Mouse (Mus musculus): ENCODE data around the gene Calcb.

Calcb gene

GRCm38 (mm10) chr7:114753471-114753870, 35.0 kb downstream of the Calcb start:
- CTCF ChIA-PET = no interaction called here

DNA sequence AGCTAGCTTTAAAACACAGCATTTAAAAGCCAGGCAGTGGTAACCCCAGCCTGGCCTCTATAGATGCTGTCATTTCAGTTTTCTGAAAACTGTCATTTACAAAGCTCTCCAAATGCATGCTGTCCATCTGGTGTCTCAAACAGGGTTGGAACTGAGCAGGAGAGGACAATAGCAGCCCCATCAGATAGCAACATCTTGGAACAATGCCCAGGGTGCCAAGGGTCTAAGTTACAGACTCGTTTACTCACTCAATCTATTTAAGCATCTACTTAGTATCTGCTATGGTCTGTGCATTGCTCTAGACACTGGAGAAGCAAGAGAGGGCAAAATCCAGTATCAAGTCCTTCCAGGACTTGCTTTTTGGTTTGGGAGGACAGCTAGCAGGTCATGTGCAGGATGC, 35.8 kb downstream of the Calcb start:
- CTCF ChIA-PET = no interaction called here

DNA sequence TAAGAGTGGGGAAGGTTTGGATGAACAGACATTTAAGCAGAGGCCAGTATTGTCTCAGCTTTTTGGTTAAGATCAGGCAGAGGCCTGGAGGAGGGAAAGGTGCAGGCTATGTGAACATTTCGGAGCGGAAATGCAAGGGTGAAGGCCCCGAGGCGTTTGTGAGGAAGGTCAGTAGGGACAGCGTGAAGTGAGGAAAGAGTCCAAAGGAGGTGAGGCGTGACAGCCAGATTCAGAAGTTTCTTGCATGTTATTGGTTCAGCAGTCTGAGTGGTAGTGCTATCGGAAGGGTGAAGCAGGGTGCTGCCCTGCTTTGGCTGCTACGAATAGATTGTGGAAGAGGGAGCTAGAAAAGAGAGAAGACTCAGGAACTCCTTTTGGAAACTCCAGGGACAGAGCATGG, 36.2 kb downstream of the Calcb start:
- CTCF ChIA-PET = no interaction called here

GRCm38 (mm10) chr7:114762660-114763059, 44.2 kb downstream of the Calcb start:
- CTCF ChIA-PET = no interaction called here

- CTCF ChIA-PET = no interaction called here
Measured at GRCm38 (mm10) chr7:114765273-114765672, 46.8 kb downstream of the Calcb start.

DNA sequence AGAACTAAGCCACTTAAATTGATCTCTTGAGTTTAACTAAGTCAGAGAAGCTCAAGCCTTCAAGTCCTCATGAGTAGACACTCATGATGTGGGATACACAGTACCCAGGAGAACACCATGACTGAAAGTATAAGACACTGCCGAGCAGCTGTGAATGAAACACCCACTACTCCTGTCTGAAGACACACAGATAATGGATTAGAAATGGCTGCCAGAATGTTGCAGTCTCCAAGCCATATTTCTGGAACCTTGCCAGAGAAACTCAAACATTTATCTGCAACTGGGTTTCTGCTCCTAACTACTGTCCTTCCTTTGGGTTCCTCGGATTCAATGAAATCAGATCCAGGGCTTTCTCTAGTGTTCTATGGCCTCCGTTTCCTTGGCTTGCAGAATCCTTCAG, 48.1 kb downstream of the Calcb start:
- CTCF ChIA-PET = no interaction called here

DNA sequence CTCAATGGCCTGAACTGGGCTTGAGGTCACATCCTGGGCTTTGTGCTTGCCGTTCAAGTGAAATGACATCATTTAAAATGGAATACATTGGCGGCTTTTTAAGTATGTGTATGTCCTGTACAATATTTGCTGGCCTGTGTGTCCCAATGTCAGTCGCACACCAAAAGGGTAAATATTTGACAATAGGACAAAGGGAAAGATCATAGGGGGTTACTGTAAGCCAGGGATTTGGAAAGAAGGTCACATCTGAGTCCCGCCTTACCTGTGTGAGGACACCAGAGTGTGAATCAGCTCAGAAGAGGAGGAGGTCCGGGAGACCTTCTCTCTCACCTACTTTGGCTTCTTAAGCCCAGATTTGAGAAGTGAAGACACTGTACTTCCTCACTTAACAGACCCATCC, 50.1 kb downstream of the Calcb start:
- CTCF ChIA-PET = no interaction called here

GRCm38 (mm10) chr7:114769041-114769440, 50.6 kb downstream of the Calcb start:
- CTCF ChIA-PET = no interaction called here

DNA sequence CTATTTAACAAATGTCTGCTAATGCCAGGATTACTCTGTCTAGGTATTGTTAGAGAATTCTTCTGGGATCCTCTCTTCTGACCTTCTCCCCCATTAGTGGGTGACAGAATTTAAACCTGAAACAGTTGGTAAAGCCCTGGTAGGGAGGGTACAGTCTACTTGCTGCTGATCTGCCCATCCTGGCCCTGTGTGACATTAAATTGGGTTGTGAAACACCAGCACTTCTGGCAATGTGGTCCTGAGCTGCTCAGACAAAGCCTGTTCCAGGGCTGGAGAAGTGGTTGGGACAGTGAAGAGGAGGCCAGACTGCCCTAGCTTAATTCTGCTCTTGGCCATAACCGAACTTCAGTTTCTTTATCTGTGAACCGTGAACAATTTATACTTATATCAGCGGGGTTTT, 52.1 kb downstream of the Calcb start:
- CTCF ChIA-PET = no interaction called here

GRCm38 (mm10) chr7:114771801-114772200, 53.4 kb downstream of the Calcb start:
- CTCF ChIA-PET = no interaction called here

Measured in spleen, embryonic (tissue).